Mouse (Mus musculus): ENCODE data around the gene Hist1h3c. TPM values are rescaled to one million over a fixed set of nuclear protein-coding genes. Genes with fewer than 3 reads are reported as not detected.

Gene Hist1h3c
- polyA plus RNA-seq, 1 experiment: 38.4 TPM

Other genes with a start within 250 kb of the Hist1h3c start
- gene Hist1h4h, start 214.6 kb downstream of the Hist1h3c start, polyA plus RNA-seq (2012; rRNA removed): 20.0 and 22.7 TPM in 2 replicates
- 254 and 365 TPM in 2 replicates for gene Hist1h2af, start 211.7 kb downstream of the Hist1h3c start, polyA plus RNA-seq (2012; rRNA removed)
- 40.7 and 47.0 TPM in 2 replicates for gene Hist1h3g, start 210.2 kb downstream of the Hist1h3c start, polyA plus RNA-seq (2012; rRNA removed)
- gene Hist1h2bh, start 202.2 kb downstream of the Hist1h3c start, polyA plus RNA-seq (2012; rRNA removed): 6.3 and 6.5 TPM in 2 replicates
- gene Hist1h3f, start 201.6 kb downstream of the Hist1h3c start, polyA plus RNA-seq (2012; rRNA removed): 4.4 and 4.5 TPM in 2 replicates
- 19.0 and 21.1 TPM in 2 replicates for gene Hist1h4f, start 194.0 kb downstream of the Hist1h3c start, polyA plus RNA-seq (2012; rRNA removed)
- 0.66 and 0.96 TPM in 2 replicates for gene Hist1h1d, start 192.3 kb downstream of the Hist1h3c start, polyA plus RNA-seq (2012; rRNA removed)
- 24.2 and 24.8 TPM in 2 replicates for gene Hist1h3e, start 183.2 kb downstream of the Hist1h3c start, polyA plus RNA-seq (2012; rRNA removed)
- gene Hist1h2ae, start 174.4 kb downstream of the Hist1h3c start, polyA plus RNA-seq (2012; rRNA removed): 11.7 and 13.2 TPM in 2 replicates
- 35.1 and 41.0 TPM in 2 replicates for gene Hist1h2bg, start 174.2 kb downstream of the Hist1h3c start, polyA plus RNA-seq (2012; rRNA removed)
- gene Hist1h2bf, start 171.4 kb downstream of the Hist1h3c start, polyA plus RNA-seq (2012; rRNA removed): 12.1 and 12.6 TPM in 2 replicates
- gene Hist1h2ad, start 171.2 kb downstream of the Hist1h3c start, polyA plus RNA-seq (2012; rRNA removed): 8.7 and 8.8 TPM in 2 replicates
- 19.8 and 22.5 TPM in 2 replicates for gene Hist1h3d, start 169.8 kb downstream of the Hist1h3c start, polyA plus RNA-seq (2012; rRNA removed)
- gene Hist1h4d, start 164.0 kb downstream of the Hist1h3c start, polyA plus RNA-seq (2012; rRNA removed): 7.9 and 8.2 TPM in 2 replicates
- gene Hist1h2be, start 124.5 kb downstream of the Hist1h3c start, polyA plus RNA-seq (2012; rRNA removed): 2.9 and 3.1 TPM in 2 replicates
- 7.8 and 10.5 TPM in 2 replicates for gene Hist1h1e, start 123.0 kb downstream of the Hist1h3c start, polyA plus RNA-seq (2012; rRNA removed)
- gene Hist1h2ac, start 61.7 kb downstream of the Hist1h3c start, polyA plus RNA-seq (2012; rRNA removed): 1.2 and 1.3 TPM in 2 replicates
- gene Hist1h2bc, start 61.4 kb downstream of the Hist1h3c start, polyA plus RNA-seq (2012; rRNA removed): 75.9 and 78.5 TPM in 2 replicates
- gene Hist1h1t, start 49.8 kb downstream of the Hist1h3c start, polyA plus RNA-seq (2012; rRNA removed): 0.13 TPM in 1 of 2 replicates, not detected in the other
- 5.9 TPM in 2 replicates for gene Hist1h4c, start 47.1 kb downstream of the Hist1h3c start, polyA plus RNA-seq (2012; rRNA removed)
- gene Hfe, start 34.7 kb downstream of the Hist1h3c start, polyA plus RNA-seq (2012; rRNA removed): 2.5 and 4.1 TPM in 2 replicates
- 41.5 and 49.3 TPM in 2 replicates for gene Hist1h1c, start 6.8 kb downstream of the Hist1h3c start, polyA plus RNA-seq (2012; rRNA removed)
- 15.4 and 18.8 TPM in 2 replicates for gene Hist1h2bb, start 1.1 kb upstream of the Hist1h3c start, polyA plus RNA-seq (2012; rRNA removed)
- gene Hist1h2ab, start 5.5 kb upstream of the Hist1h3c start, polyA plus RNA-seq (2012; rRNA removed): 38.0 and 42.8 TPM in 2 replicates
- 36.3 and 37.0 TPM in 2 replicates for gene Hist1h3b, start 6.7 kb upstream of the Hist1h3c start, polyA plus RNA-seq (2012; rRNA removed)
- gene Hist1h4b, start 11.4 kb upstream of the Hist1h3c start, polyA plus RNA-seq (2012; rRNA removed): 20.1 and 25.1 TPM in 2 replicates
- 10.7 and 12.1 TPM in 2 replicates for gene Hist1h4a, start 15.6 kb upstream of the Hist1h3c start, polyA plus RNA-seq (2012; rRNA removed)
- gene Hist1h3a, start 16.8 kb upstream of the Hist1h3c start, polyA plus RNA-seq (2012; rRNA removed): 32.0 and 44.7 TPM in 2 replicates
- gene Hist1h1a, start 18.1 kb upstream of the Hist1h3c start, polyA plus RNA-seq (2012; rRNA removed): 13.8 and 15.6 TPM in 2 replicates
- 0.01 and 0.02 TPM in 2 replicates for gene Trim38, start 24.3 kb upstream of the Hist1h3c start, polyA plus RNA-seq (2012; rRNA removed)
- 0.92 and 1.1 TPM in 2 replicates for gene Slc17a2, start 61.4 kb upstream of the Hist1h3c start, polyA plus RNA-seq (2012; rRNA removed)
- 2.9 and 3.4 TPM in 2 replicates for gene Slc17a3, start 93.8 kb upstream of the Hist1h3c start, polyA plus RNA-seq (2012; rRNA removed)
- gene Slc17a1, start 122.1 kb upstream of the Hist1h3c start, polyA plus RNA-seq (2012; rRNA removed): 0.07 and 0.14 TPM in 2 replicates
- 0.03 and 0.05 TPM in 2 replicates for gene Slc17a4, start 169.4 kb upstream of the Hist1h3c start, polyA plus RNA-seq (2012; rRNA removed)
- not detected in 2 replicates for gene Hist1h2ba, start 188.6 kb upstream of the Hist1h3c start, polyA plus RNA-seq (2012; rRNA removed)
- not detected in 2 replicates for gene Hist1h2aa, start 188.9 kb upstream of the Hist1h3c start, polyA plus RNA-seq (2012; rRNA removed)
- not detected in 2 replicates for gene Scgn, start 245.6 kb upstream of the Hist1h3c start, polyA plus RNA-seq (2012; rRNA removed)